Mouse (Mus musculus) CH12.LX (cell line): ENCODE measurements at regions not wholly inside any gene's neighbourhood (a gene's known extent, or its start where the extent isn't known, plus 50 kb on each side); places are given as distances from the start of the nearest gene placed in this dataset.

Experiments
- DNase-seq: peaks from one replicate; pipeline ENCODE4 v3.0.0-alpha.2; 2013; ENCODE audit errors: extremely low read depth
- H3K27ac ChIP-seq: 2 replicates; pipeline ENCODE4 v1.5.1; 2012; ENCODE audit warnings: low read depth, mild to moderate bottlenecking, control low read depth, moderate library complexity; ENCODE audit not compliant: insufficient read depth
- H3K27me3 ChIP-seq: replicated peaks from 2 replicates; pipeline ENCODE3; 2012; ENCODE audit warnings: inconsistent platforms
- H3K36me3 ChIP-seq, 2 experiments: replicated peaks in 1 of 2; 2 replicates each; pipeline versions ENCODE3 to v1.6.1; 2012; ENCODE audit warnings: inconsistent platforms in 1 of 2, low read length in 1 of 2, mild to moderate bottlenecking in 1 of 2, mixed read lengths in 1 of 2, moderate library complexity in 1 of 2; ENCODE audit not compliant: control insufficient read depth in 1 of 2, insufficient read depth in 1 of 2
- H3K4me1 ChIP-seq, 2 experiments: 2 replicates each; pipeline ENCODE4 v1.6.1; 2012; ENCODE audit warnings: inconsistent platforms in 1 of 2, moderate library complexity in 1 of 2; ENCODE audit not compliant: insufficient read depth in 2 of 2, control insufficient read depth in 1 of 2
- H3K4me2 ChIP-seq: 2 replicates; pipeline ENCODE4 v1.6.1; 2012; ENCODE audit warnings: low read depth, mild to moderate bottlenecking, control low read depth; ENCODE audit not compliant: poor library complexity, insufficient read depth, severe bottlenecking
- H3K4me3 ChIP-seq, 3 experiments: fragments of 150-350 bp in 1 of 3; sonication (generic) in 1 of 3; replicated peaks in 1 of 3; 2 replicates each; pipeline versions ENCODE3 to v1.5.1; 2011 to 2012; ENCODE audit warnings: low read depth in 2 of 3, low read length in 2 of 3, mild to moderate bottlenecking in 2 of 3, moderate library complexity in 2 of 3, control low read depth in 1 of 3, improper control_type of control experiment in 1 of 3, inconsistent platforms in 1 of 3, mixed read lengths in 1 of 3; ENCODE audit not compliant: poor library complexity in 1 of 3
- H3K79me2 ChIP-seq: replicated peaks from 2 replicates; pipeline ENCODE4 v1.6.1; 2012; ENCODE audit warnings: mild to moderate bottlenecking, moderate library complexity; ENCODE audit not compliant: control insufficient read depth, poor library complexity, insufficient read depth, severe bottlenecking; ENCODE audit errors: extremely low read depth
- H3K9ac ChIP-seq: 2 replicates; pipeline ENCODE4 v1.6.1; 2012; ENCODE audit warnings: low read depth, mild to moderate bottlenecking, control low read depth, moderate library complexity; ENCODE audit not compliant: insufficient read depth
- H3K9me3 ChIP-seq: replicated peaks from 2 replicates; pipeline ENCODE3; 2012; ENCODE audit warnings: low read length, inconsistent platforms, mixed read lengths
- CTCF ChIP-seq, 2 experiments: IDR thresholded peaks in 1 of 2; conservative IDR thresholded peaks in 1 of 2; 2 replicates each; pipeline ENCODE4 v1.5.1; 2011 to 2012; ENCODE audit warnings: low read depth in 2 of 2, low read length in 2 of 2, improper control_type of control experiment in 1 of 2, inconsistent platforms in 1 of 2, mild to moderate bottlenecking in 1 of 2, moderate library complexity in 1 of 2
- E2F4 ChIP-seq: IDR thresholded peaks from 2 replicates; pipeline ENCODE4 v1.6.1; 2011; ENCODE audit warnings: low read depth, low read length, improper control_type of control experiment; ENCODE audit not compliant: insufficient replicate concordance
- ETS1 ChIP-seq: conservative IDR thresholded peaks from 2 replicates; pipeline ENCODE4 v1.6.1; 2012; ENCODE audit warnings: low read depth, mild to moderate bottlenecking, inconsistent platforms, low read length, improper control_type of control experiment, moderate library complexity
- GABPA ChIP-seq: IDR thresholded peaks from 2 replicates; pipeline ENCODE4 v1.6.1; 2012; ENCODE audit warnings: low read depth, low read length, improper control_type of control experiment, inconsistent platforms; ENCODE audit not compliant: insufficient replicate concordance
- HCFC1 ChIP-seq: IDR thresholded peaks from 2 replicates; pipeline ENCODE4 v1.6.1; 2012; ENCODE audit warnings: low read depth, mild to moderate bottlenecking, inconsistent platforms, low read length, improper control_type of control experiment
- IRF4 ChIP-seq: IDR thresholded peaks from 2 replicates; pipeline ENCODE4 v1.6.1; 2014; ENCODE audit warnings: low read depth, mild to moderate bottlenecking, inconsistent platforms, low read length, improper control_type of control experiment
- JUN ChIP-seq: IDR thresholded peaks from 2 replicates; pipeline ENCODE4 v1.6.1; 2011; ENCODE audit warnings: low read depth, mild to moderate bottlenecking, low read length, improper control_type of control experiment, moderate library complexity; ENCODE audit not compliant: insufficient read depth
- JUND ChIP-seq: conservative IDR thresholded peaks from 2 replicates; pipeline ENCODE4 v1.6.1; 2011; ENCODE audit warnings: low read depth, low read length, improper control_type of control experiment
- KAT2A ChIP-seq: IDR thresholded peaks from 2 replicates; pipeline ENCODE4 v1.6.1; 2012; ENCODE audit warnings: low read length, improper control_type of control experiment, inconsistent platforms; ENCODE audit not compliant: insufficient replicate concordance
- MAX ChIP-seq: IDR thresholded peaks from 2 replicates; pipeline ENCODE4 v1.6.1; 2011; ENCODE audit warnings: low read length, improper control_type of control experiment
- MAZ ChIP-seq: IDR thresholded peaks from 2 replicates; pipeline ENCODE4 v1.6.1; 2012; ENCODE audit warnings: low read depth, mild to moderate bottlenecking, inconsistent platforms, low read length, improper control_type of control experiment, moderate library complexity
- MEF2A ChIP-seq: IDR thresholded peaks from 2 replicates; pipeline ENCODE4 v1.6.1; 2014; ENCODE audit warnings: low read depth, mild to moderate bottlenecking, inconsistent platforms, low read length, improper control_type of control experiment, borderline replicate concordance
- MXI1 ChIP-seq: IDR thresholded peaks from 2 replicates; pipeline ENCODE4 v1.6.1; 2011; ENCODE audit warnings: mild to moderate bottlenecking, low read depth, low read length, improper control_type of control experiment
- NRF1 ChIP-seq: IDR thresholded peaks from 2 replicates; pipeline ENCODE4 v1.6.1; 2014; ENCODE audit warnings: low read depth, mild to moderate bottlenecking, inconsistent platforms, low read length, improper control_type of control experiment, moderate library complexity
- POLR2A ChIP-seq: IDR thresholded peaks from 2 replicates; pipeline ENCODE4 v1.6.1; 2011; ENCODE audit warnings: low read depth, mild to moderate bottlenecking, improper control_type of control experiment, low read length
- POLR2AphosphoS2 ChIP-seq: IDR thresholded peaks from 2 replicates; pipeline ENCODE4 v1.6.1; 2011; ENCODE audit warnings: low read depth, low read length, improper control_type of control experiment
- SIN3A ChIP-seq: IDR thresholded peaks from 2 replicates; pipeline ENCODE4 v1.6.1; 2012; ENCODE audit warnings: low read length, improper control_type of control experiment, inconsistent platforms
- SMC3 ChIP-seq: IDR thresholded peaks from 2 replicates; pipeline ENCODE4 v1.6.1; 2011; ENCODE audit warnings: low read depth, low read length, improper control_type of control experiment
- TCF12 ChIP-seq: IDR thresholded peaks from 2 replicates; pipeline ENCODE4 v1.6.1; 2014; ENCODE audit warnings: low read depth, mild to moderate bottlenecking, inconsistent platforms, low read length, improper control_type of control experiment
- UBTF ChIP-seq: IDR thresholded peaks from 2 replicates; pipeline ENCODE4 v1.6.1; 2012; ENCODE audit warnings: low read depth, mild to moderate bottlenecking, inconsistent platforms, low read length, improper control_type of control experiment, moderate library complexity
- ZC3H11A ChIP-seq: IDR thresholded peaks from 2 replicates; pipeline ENCODE4 v1.6.1; 2012; ENCODE audit warnings: low read depth, mild to moderate bottlenecking, inconsistent platforms, low read length, improper control_type of control experiment
- ZMIZ1 ChIP-seq: IDR thresholded peaks from 2 replicates; pipeline ENCODE4 v1.6.1; 2012; ENCODE audit warnings: low read depth, mild to moderate bottlenecking, inconsistent platforms, low read length, improper control_type of control experiment
- dilution Hi-C: fragments of 300-500 bp; cut with MboI; formaldehyde crosslinking; loops from 2 replicates; pipeline ENCODE4 v1.14.3; 2020; ENCODE audit warnings: low sequenced_read_pairs; ENCODE audit not compliant: extremely low pct_unique_long_range_greater_than_20kb, extremely low pct_ligation_motif_present
- in situ Hi-C: fragments of 300-500 bp; cut with MboI; formaldehyde crosslinking; loops from 3 replicates; pipeline ENCODE4 v1.14.3; 2019; ENCODE audit warnings: low sequenced_read_pairs, low pct_ligation_motif_present, low pct_unique_long_range_greater_than_20kb, mixed read lengths

DNA sequence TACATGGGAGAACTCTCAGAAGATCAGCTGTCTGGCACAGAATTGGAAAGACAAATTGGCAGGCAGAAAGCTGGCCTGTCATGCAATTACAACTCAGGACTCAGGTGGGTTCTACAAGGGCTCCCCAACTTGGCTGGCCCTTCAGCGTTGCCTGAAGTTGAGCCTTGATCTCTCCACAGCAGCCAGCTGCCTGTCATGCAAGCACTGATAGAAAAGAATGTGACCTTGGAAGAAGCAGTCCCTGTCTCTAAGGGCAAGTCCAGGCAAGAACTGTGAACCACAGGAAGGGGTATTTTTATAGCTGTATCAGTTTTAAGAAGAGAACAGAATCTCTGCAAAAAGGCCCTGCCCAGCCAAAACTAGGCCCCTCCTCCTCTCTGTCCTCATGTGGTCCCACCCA is 140.4 kb downstream of the Pdcd6ip start:
- peaks cover 6 to 23% of the 10 kb centered on the region in 2 experiments; a peak in 3 of 4 replicates for H3K4me1 ChIP-seq
- H3K27ac ChIP-seq, result no peak overlapping the region
- H3K79me2 ChIP-seq, result no peaks in the 10 kb centered on the region
- H3K9me3 ChIP-seq, result no peaks in the 10 kb centered on the region
- peak; percentile 25 for DNase-seq
- H3K4me2 ChIP-seq, result no peak overlapping the region
- H3K27me3 ChIP-seq, result no peaks in the 10 kb centered on the region
- no peak overlapping the region for H3K9ac ChIP-seq
- no peaks in the 10 kb centered on the region for H3K36me3 ChIP-seq
- no peak for TF ChIP-seq JUN
- TF ChIP-seq MXI1, result no peak
- no peak for TF ChIP-seq HCFC1
- TF ChIP-seq JUND, result no peak
- TF ChIP-seq POLR2AphosphoS2, result no peak
- no peak for TF ChIP-seq UBTF
- no peak for TF ChIP-seq ETS1
- no peak for TF ChIP-seq KAT2A
- TF ChIP-seq MAX, result no peak
- TF ChIP-seq TCF12, result no peak
- no peak for TF ChIP-seq IRF4
- TF ChIP-seq E2F4, result no peak
- TF ChIP-seq MEF2A, result no peak
- TF ChIP-seq POLR2A, result no peak
- TF ChIP-seq, all 38 proteins: peak for 0
- dilution Hi-C loops, result no loop called here
- H3K4me3 ChIP-seq, result no peak overlapping the region
- in situ Hi-C loops, result no loop called here

DNA sequence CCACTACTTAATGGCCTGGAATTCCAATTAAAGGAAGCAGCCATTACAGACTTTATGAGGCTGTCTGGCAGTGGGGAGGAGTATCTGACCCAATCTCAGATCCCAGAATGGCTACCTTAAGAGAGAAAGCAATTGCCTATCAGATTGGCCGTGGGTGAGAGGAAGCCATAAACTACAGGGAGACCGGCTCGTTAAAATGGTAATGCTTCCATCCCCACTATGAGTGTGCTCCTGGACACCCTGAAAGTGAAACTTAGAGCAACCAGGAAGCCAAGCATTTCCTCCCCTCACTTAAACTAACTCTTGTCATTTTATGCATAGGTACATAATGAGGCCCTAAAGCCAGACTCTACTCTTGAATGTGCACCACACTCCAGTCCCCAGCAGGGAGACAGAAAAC is 141.4 kb downstream of the Pdcd6ip start:
- in situ Hi-C loops (no loop called here), dilution Hi-C loops (no loop called here)
- TF ChIP-seq SMC3 (no peak), HCFC1 (no peak), ZC3H11A (no peak), GABPA (no peak), POLR2AphosphoS2 (no peak), TCF12 (no peak), UBTF (no peak), MAZ (no peak), MXI1 (no peak), ZMIZ1 (no peak), JUND (no peak), CTCF (conservative IDR thresholded peaks at IDR 0.05 in 1 of 2, IDR thresholded peaks at IDR 0.05 in 1 of 2; ENCODE audit: low read depth in 2 of 2, low read length in 2 of 2) (no peak), E2F4 (no peak), JUN (no peak), NRF1 (no peak), ETS1 (no peak), SIN3A (no peak)
- no peak for DNase-seq
- Histone ChIP-seq H3K4me3 (no peak overlapping the region), H3K36me3 (no peaks in the 10 kb centered on the region), H3K27me3 (no peaks in the 10 kb centered on the region), H3K4me1 (peaks cover 6 to 23% of the 10 kb centered on the region in 2 experiments; a peak in 3 of 4 replicates), H3K79me2 (no peaks in the 10 kb centered on the region), H3K4me2 (no peak overlapping the region), H3K27ac (no peak overlapping the region), H3K9ac (no peak overlapping the region), H3K9me3 (no peaks in the 10 kb centered on the region)
